Mouse (Mus musculus) small intestine, adult 2 months (tissue): ENCODE results near the gene Tet1. TPM values are rescaled to one million over a fixed set of nuclear protein-coding genes. Genes with fewer than 3 reads are reported as not detected.

Experiments
- H3K27ac ChIP-seq: fragments of 200-500 bp; 2 replicates; pipeline ENCODE4 v1.5.1; 2012; ENCODE audit warnings: low read depth, low read length, control low read depth, inconsistent platforms; ENCODE audit not compliant: insufficient read depth
- H3K27me3 ChIP-seq: fragments of 200-500 bp; 2 replicates; pipeline ENCODE4 v1.6.1; 2012; ENCODE audit warnings: mild to moderate bottlenecking, moderate library complexity, low read length, inconsistent platforms; ENCODE audit not compliant: control insufficient read depth, insufficient read depth
- H3K36me3 ChIP-seq: fragments of 200-500 bp; 2 replicates; pipeline ENCODE4 v1.6.1; 2012; ENCODE audit warnings: mild to moderate bottlenecking, low read length, control low read depth, inconsistent platforms; ENCODE audit not compliant: control insufficient read depth, insufficient read depth
- H3K4me1 ChIP-seq: fragments of 200-500 bp; 2 replicates; pipeline ENCODE4 v1.6.1; 2012; ENCODE audit warnings: low read length, inconsistent platforms, mixed read lengths; ENCODE audit not compliant: control insufficient read depth, insufficient read depth, insufficient read length
- H3K4me3 ChIP-seq: fragments of 200-500 bp; 2 replicates; pipeline ENCODE4 v1.5.1; 2012; ENCODE audit warnings: low read depth, mild to moderate bottlenecking, control low read depth, inconsistent platforms, low read length, moderate library complexity
- CTCF ChIP-seq: fragments of 200-500 bp; IDR thresholded peaks from 2 replicates; pipeline ENCODE4 v1.5.1; 2012; ENCODE audit warnings: low read depth, mild to moderate bottlenecking, control low read depth, inconsistent platforms, low read length, moderate library complexity, mixed read lengths; ENCODE audit not compliant: insufficient replicate concordance, insufficient read length; ENCODE audit errors: extremely low read depth
- POLR2A ChIP-seq: fragments of 200-500 bp; IDR thresholded peaks from 2 replicates; pipeline ENCODE4 v1.6.1; 2012; ENCODE audit warnings: low read depth, mild to moderate bottlenecking, control low read depth, inconsistent platforms, low read length, moderate library complexity
- WGBS: fragments of 180-500 bp; shearing (Covaris S2); methylation state at CpG from one replicate; pipeline ENCODE4 v1.1.7; 2018; 5-methylcytosine and 5-hydroxymethylcytosine counted together
- polyA plus RNA-seq: library from polyadenylated mRNA; depleted of rRNA; stranded (reverse); fragments of >200 nt; gene quantifications from 2 replicates; pipeline ENCODE4 v1.2.3, GENCODE M21; 2012

Tet1 gene
- polyA plus RNA-seq, 1 experiment, result 0.38 TPM

DNA sequence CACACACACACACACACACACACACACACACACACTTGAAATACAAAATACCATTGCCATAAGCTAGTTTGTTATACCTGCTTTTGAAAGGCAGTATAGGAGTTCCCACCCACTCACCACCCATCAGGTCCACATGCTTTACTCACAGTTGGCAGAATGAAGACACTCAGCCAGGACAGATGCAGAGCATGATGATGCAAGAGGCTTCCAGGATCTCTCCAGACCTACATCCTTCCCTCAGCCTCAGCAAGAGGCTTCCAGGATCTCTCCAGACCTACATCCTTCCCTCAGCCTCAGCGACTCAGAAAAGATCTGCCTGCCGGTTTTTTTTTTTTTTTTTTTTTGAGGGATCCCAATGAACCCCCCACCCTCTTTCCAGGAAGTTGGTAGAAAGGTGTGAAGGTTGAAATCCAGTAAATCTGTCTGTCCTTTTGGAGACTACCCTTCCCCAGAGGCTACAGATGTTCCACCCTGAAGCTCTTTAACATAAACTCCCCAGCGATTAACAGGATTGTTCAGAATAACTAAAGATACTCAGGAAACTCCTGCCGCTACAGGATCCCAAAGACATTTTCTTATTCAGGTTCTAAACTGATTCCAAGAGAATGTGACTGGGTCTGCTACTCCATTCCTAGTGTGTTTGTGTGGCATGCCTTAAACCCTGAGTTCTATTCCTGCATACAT, 16.1 kb downstream of the Tet1 start:
- no peaks in the 10 kb centered on the region for H3K36me3 ChIP-seq
- H3K4me3 ChIP-seq, result no peak overlapping the region
- H3K27ac ChIP-seq, result no peak overlapping the region
- TF ChIP-seq CTCF (no peak), POLR2A (no peak)
- 48% methylated on average over 4 of the region's 4 CpGs for WGBS
- no peaks in the 10 kb centered on the region for H3K27me3 ChIP-seq
- H3K4me1 ChIP-seq, result no peaks in the 10 kb centered on the region

DNA sequence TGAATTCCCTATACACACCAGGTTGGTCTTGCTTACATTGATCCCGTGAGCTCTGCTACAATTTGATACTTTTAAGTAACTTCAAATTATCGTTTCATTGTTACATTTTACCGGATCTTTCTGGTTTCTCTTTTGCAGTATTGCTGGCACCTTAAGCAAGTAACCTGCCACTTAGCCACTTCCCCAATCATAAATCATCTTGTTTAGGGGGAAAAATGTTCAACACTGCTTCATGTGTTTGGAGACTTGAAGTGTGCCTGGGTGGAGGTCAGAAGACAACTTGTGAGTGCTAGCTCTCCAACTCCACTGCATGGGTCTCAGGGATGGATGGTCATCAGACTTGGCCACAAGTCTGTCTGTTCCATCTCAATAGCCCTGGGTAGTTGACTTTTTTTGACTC, 17.8 kb downstream of the Tet1 start:
- Histone ChIP-seq H3K36me3 (no peaks in the 10 kb centered on the region), H3K27me3 (peaks cover 8% of the 10 kb centered on the region), H3K27ac (no peak overlapping the region), H3K4me3 (no peak overlapping the region), H3K4me1 (no peaks in the 10 kb centered on the region)
- TF ChIP-seq CTCF, result no peak
- no peak for TF ChIP-seq POLR2A
- WGBS, result 74% methylated on average over 3 of the region's 3 CpGs

DNA sequence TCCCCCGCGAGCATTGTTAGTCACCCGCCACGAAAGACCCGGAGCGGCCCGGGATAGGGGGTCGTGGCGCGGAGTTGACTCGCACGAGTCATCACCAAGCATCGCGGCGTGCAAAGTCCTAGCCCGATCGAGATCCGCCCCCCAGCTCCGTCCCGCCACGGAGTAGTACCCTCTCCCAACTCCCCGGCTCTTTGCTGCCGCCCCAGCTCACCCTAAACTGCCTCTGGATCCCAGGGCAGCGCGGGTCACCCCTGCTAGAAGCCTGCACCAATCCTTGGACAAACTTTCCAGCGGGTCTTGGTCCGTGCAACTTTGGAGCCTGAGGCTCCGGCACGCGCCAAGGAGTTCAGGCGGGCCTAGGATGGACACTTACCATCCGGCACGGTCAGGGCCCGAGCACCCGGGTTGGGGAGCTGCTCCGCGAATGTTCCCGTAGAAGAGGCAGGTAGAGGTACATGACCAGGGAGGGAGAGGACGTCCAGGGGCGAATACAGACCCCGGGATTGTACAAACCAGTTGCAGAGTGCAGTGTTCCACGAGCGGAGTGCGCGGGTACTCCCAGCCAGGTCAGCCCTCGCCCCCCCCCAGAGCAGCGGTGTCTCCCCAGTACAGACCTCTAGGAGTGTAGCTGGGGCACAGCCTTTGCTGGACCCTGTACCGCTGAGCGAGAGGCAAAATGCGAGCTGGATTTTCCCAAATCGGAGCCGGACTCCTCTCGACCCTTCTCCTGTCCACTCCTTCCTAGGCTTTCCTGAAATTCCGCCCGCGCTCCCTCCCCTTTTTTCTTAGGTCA, 21.8 kb downstream of the Tet1 start:
- Histone ChIP-seq H3K4me1 (no peaks in the 10 kb centered on the region), H3K4me3 (peak overlapping the region; percentile 66), H3K27me3 (peaks cover 8% of the 10 kb centered on the region), H3K36me3 (no peaks in the 10 kb centered on the region), H3K27ac (no peak overlapping the region)
- 1% methylated on average over 56 of the region's 56 CpGs for WGBS
- TF ChIP-seq CTCF, result no peak
- TF ChIP-seq POLR2A, result no peak

- H3K27ac ChIP-seq, result no peak overlapping the region
- TF ChIP-seq POLR2A, result no peak
- no peak for TF ChIP-seq CTCF
- under 1% methylated on average over 38 of the region's 38 CpGs for WGBS
These were observed 22.6 kb downstream of the Tet1 start for GRCm38 (mm10) chr10:62885969-62886798.

GRCm38 (mm10) chr10:62885460-62885859, 23.3 kb downstream of the Tet1 start:
- H3K27me3 ChIP-seq, result peaks cover 8% of the 10 kb centered on the region
- H3K36me3 ChIP-seq, result no peaks in the 10 kb centered on the region
- no peak overlapping the region for H3K27ac ChIP-seq
- TF ChIP-seq POLR2A (no peak), CTCF (no peak)
- H3K4me3 ChIP-seq, result peak overlapping the region; percentile 66; the same call in 1 of the 2 replicates
- whole genome bisulfite sequencing, result 55% methylated on average over 10 of the region's 10 CpGs
- H3K4me1 ChIP-seq, result no peaks in the 10 kb centered on the region

More at GRCm38 (mm10) chr10:62885969-62886798, 22.6 kb downstream of the Tet1 start:
- Histone ChIP-seq H3K36me3 (no peaks in the 10 kb centered on the region), H3K4me3 (peak overlapping the region; percentile 66), H3K4me1 (no peaks in the 10 kb centered on the region), H3K27me3 (peaks cover 8% of the 10 kb centered on the region)

DNA sequence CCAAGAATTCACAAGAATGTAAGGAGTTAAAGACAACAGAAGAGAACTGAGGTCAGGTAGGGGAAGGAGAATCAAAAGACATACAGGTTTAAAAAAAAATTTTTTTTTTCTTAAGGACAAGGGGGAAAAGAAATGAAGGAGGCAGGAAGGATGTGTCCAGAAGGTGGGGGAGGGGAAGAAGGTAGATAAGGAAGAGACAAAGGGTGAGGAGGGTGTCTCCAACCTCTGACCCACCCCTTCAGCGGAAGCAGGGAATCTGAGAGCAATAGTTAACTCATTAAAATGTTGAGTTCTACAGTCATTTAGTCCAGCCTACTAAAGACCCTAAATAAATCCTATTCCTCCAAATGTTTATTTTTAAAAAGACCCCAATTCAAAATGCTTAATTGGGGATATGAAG, 24.3 kb downstream of the Tet1 start:
- Histone ChIP-seq H3K4me1 (no peaks in the 10 kb centered on the region), H3K4me3 (no peak overlapping the region), H3K36me3 (no peaks in the 10 kb centered on the region), H3K27me3 (peaks cover 8% of the 10 kb centered on the region), H3K27ac (no peak overlapping the region)
- 56% methylated on average over 1 of the region's 1 CpGs for WGBS
- no peak for TF ChIP-seq CTCF
